Mouse (Mus musculus) thymus, postnatal 10 days (tissue): ENCODE results near the gene Sh3bp1.

Experiments
- DNase-seq, 2 experiments: peaks; one replicate each; pipeline ENCODE4 v3.0.0; 2021; ENCODE audit warnings: low spot score in 2 of 2

The Sh3bp1 gene

GRCm38 (mm10) chr15:78914823-78915659 lies 15.5 kb downstream of the Sh3bp1 start:
- no peak for DNase-seq

- peak; percentile 72 to 74 for DNase-seq
Measured at GRCm38 (mm10) chr15:78915660-78916017, 16.1 kb downstream of the Sh3bp1 start.

GRCm38 (mm10) chr15:78916052-78916826 lies 16.7 kb downstream of the Sh3bp1 start:
- DNase-seq, result no peak

- no peak for DNase-seq
Measured at GRCm38 (mm10) chr15:78918126-78918525, 18.6 kb downstream of the Sh3bp1 start.

- no peak for DNase-seq
Measured at GRCm38 (mm10) chr15:78919914-78920313, 20.3 kb downstream of the Sh3bp1 start.

GRCm38 (mm10) chr15:78922700-78923099 lies 23.1 kb downstream of the Sh3bp1 start:
- no peak for DNase-seq

- DNase-seq, result peak; percentile 71 to 77
Measured at GRCm38 (mm10) chr15:78923585-78923984, 24.0 kb downstream of the Sh3bp1 start.

- no peak for DNase-seq
Measured at GRCm38 (mm10) chr15:78925129-78925528, 25.6 kb downstream of the Sh3bp1 start.

- peak; percentile 70 to 78 for DNase-seq
Measured at GRCm38 (mm10) chr15:78926021-78926919, 26.7 kb downstream of the Sh3bp1 start, which contains the start of gene Lgals1. Gene Lgals1, plus strand, starts transcription at chr15:78926725.

- DNase-seq, result no peak
Measured at GRCm38 (mm10) chr15:78927021-78927787, 27.6 kb downstream of the Sh3bp1 start.

- peak; percentile 85 to 92 for DNase-seq
Measured at GRCm38 (mm10) chr15:78927788-78928457, 28.4 kb downstream of the Sh3bp1 start.

- DNase-seq, result no peak
Measured at GRCm38 (mm10) chr15:78928539-78928938, 29.0 kb downstream of the Sh3bp1 start.

GRCm38 (mm10) chr15:78930192-78930706 lies 30.7 kb downstream of the Sh3bp1 start:
- DNase-seq, result no peak

GRCm38 (mm10) chr15:78930801-78931426 lies 31.3 kb downstream of the Sh3bp1 start:
- no peak for DNase-seq

GRCm38 (mm10) chr15:78931577-78931976 lies 32.0 kb downstream of the Sh3bp1 start:
- peak; percentile 68 to 74 for DNase-seq

GRCm38 (mm10) chr15:78934784-78935320 lies 35.3 kb downstream of the Sh3bp1 start, which contains the start of gene Nol12:
Gene Nol12, plus strand, starts transcription at chr15:78934933.
- DNase-seq, result peak; percentile 69 to 81

GRCm38 (mm10) chr15:78936403-78936802 lies 36.8 kb downstream of the Sh3bp1 start:
- DNase-seq, result no peak

GRCm38 (mm10) chr15:78937311-78937710 lies 37.7 kb downstream of the Sh3bp1 start:
- no peak for DNase-seq

GRCm38 (mm10) chr15:78937963-78938362 lies 38.4 kb downstream of the Sh3bp1 start:
- no peak for DNase-seq
